Mouse (Mus musculus) right cerebral cortex, postnatal 36 days (tissue): Measurements from ENCODE around the gene Tesk2.

Source experiments
- DNase-seq, 2 experiments: peaks; one replicate each; pipeline ENCODE4 v3.0.0; 2022; ENCODE audit warnings: low spot score in 2 of 2, mixed read lengths in 1 of 2

The Tesk2 gene

DNA sequence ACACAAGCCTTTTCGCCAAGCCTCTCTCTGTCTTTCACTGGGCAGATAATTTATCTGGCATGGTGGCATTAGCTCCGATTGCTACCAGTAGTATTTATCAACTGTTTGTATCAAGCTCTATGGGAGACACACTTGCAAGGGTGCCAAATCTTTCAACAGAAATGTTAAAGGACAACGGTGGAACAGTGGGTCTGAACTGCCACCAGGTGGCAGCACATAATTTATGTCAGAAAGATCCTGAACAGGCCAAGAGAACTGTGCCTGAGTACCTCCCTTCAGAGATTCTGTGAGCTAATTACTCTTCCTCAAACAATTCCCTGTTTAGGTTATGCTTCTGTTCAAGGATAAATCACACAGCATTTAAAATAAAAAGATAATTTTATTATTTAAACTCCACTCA, 1.4 kb upstream of the Tesk2 start:
- DNase-seq = peak; percentile 24 to 56

DNA sequence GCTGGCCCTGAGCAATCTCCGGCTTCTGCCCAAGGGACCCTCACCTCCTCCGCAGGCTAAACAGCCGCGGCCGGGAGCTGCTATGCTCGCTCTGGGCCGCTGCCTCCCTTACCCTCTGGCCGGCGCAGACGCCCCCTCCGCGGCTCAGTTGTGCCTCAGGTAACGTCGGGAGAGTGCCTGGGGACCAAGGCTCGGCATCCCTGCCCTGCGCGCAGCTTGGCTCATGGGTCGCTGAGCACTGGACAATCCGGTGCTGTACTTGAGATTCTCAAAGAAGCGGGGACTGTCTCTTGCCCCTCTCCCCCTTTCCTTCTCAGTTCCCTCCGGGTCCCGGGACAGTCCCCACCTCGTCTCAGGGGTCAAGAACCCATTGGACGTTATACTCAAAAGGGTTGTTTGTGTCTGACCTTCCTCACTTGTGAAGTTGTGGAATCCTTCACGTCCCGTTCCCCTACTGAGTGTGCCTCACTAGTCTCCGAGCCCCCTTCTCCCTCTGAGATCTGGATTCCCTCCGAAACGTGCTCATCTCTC, 415 bp downstream of the Tesk2 start:
- no peak for DNase-seq

DNA sequence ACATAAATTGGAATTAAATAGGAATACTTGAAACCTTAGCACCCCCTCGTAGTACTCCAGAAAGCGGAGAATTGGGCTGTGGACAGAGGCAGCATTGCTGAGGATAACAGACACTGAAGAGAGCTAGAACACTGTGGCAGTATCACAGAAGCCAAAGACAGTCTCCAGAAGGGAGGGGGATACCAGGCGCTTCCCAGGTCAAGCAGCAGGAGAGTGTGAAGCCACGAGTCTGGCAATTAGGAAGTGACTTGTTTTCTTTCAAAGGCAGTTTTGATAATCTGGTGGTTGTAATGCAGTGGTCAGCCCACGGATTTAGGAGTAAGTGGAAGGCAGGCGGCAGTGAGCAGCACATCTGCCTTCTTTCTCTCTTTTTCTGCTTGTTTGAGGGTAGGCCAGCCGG, 1.5 kb downstream of the Tesk2 start:
- no peak for DNase-seq

DNA sequence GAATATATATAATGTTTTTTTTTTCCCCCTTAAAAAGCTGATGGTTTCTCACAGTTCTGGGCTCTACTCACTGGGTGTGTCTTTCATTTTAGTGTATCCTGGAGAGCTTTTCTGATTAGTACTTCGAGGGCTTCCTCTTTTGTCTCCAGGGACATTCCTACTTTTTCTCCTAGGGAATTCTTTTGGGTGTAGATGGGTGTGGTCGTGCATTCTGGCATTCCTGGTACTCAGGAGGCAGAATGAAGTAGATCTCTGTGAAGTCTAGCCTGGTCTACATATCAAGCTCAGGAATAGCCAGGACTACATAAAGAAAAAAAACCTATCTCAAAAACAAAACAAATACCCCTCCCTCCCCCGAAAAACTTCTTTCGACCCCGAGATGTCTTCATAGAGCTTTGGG, 4.7 kb downstream of the Tesk2 start:
- no peak for DNase-seq

DNA sequence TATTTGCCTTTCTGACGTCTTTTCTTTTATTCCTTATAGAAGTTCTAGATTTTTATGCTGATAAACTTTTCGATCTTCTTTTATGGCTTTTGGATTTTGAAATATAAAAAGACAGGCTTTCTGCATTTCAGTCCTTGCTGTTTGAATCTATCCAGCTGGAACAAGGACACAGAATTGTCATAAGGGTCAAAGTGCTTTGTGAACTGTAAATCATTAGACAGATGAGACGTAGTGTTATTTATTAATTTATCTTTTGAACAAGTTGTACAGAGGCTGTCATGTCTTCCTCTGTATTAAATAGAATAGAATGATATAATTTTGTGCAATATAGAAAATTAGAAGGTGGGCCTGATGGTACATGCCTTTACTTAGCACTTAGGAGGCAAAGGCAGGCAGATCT, 6.7 kb downstream of the Tesk2 start:
- no peak for DNase-seq

DNA sequence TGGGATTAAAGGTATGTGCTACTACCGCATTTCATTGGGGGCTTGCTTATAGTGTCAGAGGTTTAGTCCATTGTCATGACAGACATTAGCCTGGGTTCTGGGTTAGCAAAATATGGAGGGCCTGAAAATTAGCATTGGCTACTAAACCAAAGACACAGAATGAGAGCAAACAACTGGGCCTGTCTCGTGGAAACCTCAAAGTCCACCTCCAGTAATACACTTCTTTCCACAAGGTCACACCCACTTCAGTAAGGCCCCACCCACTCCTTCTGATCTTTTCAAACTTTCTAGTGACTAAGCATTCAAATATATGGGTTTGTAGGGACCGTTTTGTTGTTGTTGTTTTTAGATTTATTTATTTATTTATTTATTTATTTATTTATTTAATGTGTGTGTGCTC, 8.8 kb downstream of the Tesk2 start:
- no peak for DNase-seq

DNA sequence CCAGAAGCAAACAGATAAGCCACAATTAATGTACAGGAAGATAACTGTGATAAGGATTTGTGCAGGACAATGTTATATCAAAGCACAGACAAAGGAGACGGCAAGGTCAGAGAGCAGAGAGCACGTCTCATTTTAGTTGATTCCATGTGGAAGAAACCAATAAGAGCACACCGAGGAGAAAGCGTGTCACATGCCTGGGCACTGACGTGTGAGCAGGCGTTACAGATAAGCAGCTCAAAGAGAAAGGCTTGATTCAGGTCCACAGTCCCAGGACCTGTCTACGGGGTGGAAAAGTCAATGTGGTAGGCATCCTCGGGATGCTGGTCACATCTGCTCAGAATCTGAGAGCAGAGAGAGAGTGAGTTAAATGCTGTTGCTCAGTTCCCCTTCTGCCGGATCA, 10.3 kb downstream of the Tesk2 start:
- DNase-seq = no peak

DNA sequence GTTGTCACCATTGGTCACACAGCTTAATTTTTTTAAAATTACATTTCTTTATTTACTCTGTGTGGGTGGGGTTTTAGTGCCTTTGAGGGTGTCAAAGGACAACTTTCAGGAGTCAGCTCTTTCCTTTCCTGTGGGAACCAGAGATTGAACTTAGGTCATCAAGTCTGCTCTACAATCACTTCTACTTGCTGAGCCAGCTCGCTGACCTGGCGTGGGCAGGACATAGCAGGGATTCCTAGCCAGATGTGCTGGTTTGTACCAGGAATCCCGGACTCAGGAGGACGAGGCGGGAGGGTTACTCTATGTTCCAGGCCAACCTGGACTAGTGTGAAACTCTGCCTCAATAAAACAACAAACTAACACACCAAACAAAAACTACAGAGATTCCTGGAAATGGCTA, 11.6 kb downstream of the Tesk2 start:
- no peak for DNase-seq

DNA sequence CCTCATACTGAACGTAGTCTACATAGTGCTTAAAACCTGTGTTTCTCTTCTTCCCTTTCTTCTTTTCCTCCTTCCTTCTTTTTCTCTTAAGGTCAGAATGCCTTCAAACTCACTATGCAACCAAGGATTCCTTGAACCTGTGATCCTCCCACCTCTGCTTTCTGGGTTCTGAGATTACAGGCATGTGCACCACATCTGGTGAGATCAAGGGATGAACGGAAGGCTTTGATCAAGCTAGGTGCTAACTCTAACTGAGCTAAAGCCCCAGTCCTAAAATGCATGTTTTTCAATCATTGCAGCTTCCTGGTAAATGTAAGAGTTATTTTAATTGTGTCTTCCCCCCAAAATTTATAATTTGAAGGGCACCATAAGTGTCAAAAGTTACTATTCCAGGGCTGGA, 14.2 kb downstream of the Tesk2 start:
- DNase-seq = no peak

DNA sequence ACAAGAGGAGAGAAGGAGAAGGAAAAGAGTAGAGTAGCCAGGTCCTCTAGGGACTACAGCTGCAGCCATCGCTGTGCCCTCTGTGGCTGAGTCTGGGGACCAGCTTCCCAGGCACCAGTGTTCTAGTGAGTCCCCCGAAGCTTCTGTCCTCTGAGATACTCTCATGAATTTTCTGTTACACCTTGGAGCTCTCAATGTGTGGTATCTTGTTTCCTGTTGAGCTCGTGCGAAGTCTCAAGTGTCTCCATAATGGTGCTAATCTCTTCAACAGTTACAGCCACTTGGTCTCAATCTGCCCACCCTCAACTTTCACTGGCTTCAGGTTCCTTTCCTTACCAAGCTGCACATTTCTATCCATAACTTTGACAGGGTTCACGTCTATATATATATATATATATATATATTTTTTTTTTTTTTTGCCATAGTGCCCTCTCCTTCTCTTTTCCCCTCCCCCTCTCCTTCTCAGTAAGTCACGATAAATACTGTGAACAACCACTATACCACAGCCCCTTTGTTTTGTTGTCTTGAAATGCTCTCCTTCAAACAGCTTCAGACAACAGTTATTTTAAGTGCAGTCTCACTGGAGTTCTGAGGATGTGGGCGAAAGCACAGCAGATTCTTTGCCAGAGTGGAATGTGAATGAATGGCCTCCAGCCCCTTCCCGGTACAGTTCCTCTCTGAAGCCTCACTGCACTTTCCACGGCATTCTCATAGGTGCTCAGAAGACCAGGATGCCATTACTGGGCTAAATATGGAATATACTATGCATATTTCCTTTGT, 18.4 kb downstream of the Tesk2 start:
- DNase-seq = no peak

DNA sequence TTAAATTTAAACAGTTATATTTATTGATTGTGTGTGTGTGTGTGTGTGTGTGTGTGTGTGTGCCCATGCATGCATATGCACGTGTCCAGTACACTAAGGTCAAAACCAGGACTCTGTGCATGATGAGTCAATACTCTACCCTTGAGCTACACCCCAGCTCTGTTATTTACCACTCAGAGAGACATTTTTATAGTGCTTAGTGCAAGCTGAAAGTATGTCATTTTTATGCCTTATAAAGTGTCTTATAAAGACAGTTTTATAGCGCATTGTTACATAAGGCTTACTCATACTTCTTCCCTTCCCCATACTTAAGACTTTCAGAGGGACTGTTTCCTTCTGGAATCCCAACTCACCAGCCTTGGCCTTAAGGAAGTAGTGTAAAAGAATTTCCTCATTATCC, 29.0 kb downstream of the Tesk2 start:
- DNase-seq = no peak

DNA sequence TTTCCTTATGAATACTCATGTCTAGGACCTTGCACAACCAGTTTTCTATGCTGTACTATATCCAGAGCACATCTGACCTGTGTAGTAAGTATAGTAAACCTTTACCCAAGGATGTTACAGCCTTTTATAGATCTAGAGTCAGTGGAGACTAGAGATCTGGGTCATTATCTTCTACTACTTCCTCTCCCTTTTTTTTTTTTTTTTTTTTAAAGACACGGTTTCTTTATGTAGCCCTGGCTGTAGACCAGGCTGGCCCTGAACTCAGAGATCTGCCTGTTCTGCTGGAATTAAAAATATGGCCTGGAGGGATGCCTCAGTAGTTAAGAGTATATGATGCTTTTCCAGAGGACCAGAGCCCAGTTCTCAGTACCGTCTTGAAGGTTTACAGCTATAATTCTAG, 41.2 kb downstream of the Tesk2 start:
- no peak for DNase-seq

DNA sequence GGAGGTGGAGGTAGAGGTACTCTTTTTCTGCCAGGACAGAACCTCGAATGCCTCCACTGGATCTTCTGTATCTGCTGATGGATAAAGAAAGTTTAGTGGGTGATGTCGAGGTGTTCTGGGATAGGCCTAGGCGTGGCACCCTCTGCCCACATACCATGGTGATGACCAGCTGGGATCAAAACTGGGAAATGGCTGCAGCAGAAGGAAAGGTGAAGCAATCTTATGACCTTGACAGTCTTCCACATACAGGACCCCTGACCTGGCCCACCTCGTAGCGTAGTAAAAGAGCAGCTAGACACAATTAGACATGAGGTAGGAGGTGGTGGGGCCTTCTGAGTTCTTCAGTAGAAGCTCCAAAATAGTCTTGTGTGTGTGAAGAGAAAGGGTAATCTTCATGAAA, 43.3 kb downstream of the Tesk2 start:
- DNase-seq = no peak

DNA sequence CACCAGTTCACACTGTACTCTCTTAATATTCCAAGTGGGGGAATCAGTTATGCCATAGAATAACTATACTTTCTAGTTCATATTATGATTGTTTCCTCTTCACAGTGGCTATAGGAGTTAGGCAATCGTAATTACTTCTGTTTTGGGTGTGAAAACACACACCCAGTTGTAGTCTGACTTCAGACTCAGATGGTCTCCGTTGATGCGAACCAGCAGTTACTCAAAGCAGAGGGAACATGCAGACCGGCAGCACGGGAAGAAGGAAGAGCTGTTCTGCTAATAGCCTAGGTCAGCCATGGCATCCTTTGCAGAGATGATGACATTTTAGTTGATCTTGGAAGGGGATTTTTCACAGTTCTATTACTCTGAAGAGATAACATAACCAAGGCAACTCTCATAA, 47.8 kb downstream of the Tesk2 start:
- DNase-seq = no peak

DNA sequence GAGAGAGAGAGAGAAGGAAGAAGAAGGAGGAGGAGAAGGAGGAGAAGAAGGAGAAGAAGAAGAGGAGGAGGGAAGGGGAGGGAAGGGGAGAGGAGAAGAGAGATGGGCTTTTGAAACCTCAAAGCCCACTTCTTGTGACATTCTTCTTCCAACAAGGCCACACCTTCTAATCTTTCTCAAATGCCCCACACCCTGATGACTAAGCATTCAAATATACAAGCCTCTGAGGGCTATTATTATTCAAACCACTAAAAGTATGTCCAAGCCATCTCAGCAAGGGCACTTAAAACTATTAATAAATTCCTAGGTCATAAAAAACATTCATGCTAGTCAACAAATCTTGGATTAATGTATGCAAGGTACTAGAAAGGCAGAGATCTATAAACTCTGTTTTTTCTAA, 48.3 kb downstream of the Tesk2 start:
- no peak for DNase-seq

DNA sequence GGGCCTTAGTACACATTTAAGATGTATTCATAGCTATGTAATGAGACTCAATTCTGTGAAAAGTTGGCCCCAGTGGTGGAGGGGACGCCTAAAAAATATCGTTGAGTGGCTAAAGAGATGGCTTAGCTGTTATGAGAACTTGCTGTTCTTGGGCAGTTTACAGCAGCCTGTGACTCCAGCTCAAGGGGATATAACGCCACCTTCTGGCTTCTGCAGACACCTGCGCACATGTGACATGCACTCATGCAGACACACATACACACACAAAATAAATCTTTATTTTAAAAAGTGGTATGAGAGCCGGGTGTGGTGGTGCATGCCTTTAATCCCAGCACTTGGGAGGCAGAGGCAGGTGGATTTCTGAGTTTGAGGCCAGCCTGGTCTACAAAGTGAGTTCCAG, 55.6 kb downstream of the Tesk2 start:
- no peak for DNase-seq

DNA sequence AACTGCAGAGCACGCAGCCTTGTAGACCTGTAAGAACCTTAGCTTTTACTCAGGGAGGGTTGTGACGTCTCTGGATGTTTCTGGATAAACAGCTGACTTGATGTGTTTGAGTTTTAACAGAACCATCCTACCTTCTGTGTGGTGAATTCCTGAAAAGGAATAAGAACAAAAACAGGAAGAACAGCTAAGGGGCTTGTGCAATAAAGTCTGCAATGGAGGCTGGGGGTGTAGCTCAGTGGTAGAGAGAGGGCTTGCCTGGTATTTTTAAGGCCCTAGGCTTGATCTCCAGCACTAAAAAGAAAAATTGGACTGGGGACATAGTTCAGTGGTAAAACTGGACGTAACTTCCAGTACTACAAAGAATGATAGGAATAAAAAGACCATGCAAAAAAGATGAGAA, 56.3 kb downstream of the Tesk2 start:
- DNase-seq = no peak

DNA sequence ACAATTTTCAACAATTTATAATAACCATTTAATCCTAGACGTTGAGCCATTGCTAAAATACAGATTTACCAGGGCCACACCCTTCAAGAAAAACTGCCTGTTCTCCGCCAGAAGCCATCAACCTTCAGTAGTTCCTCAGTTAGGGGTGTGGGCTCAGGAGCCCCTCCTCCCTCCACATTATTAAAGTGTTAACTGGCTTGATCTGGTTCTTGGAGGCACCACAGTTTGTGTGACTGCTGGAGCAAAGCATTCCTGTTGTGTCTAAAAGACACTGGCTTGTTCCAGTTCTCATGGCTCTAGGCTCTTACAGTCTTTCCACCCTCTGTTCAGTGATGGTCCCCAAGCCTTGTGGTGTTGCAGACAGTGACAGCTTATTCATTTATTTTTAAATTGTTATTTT, 59.8 kb downstream of the Tesk2 start:
- DNase-seq = no peak

DNA sequence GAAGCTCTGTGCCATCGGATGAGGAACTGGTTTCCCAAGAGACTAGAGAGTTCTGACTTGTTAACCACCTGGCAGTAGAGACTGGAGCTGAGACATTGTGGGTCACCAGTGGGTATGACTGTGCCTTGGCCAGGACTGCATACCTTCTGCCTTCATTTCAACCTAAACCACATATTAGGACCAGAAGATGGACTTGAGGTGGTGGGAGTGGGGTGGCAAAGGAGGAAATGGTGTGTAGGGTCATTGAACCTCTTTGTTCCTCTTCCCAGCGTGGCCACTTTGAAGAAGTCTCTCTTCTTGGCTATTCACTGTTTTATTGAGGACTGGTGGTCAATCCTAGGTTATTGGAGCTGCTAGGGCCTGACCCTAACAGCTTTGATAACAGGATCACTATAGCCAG, 60.6 kb downstream of the Tesk2 start:
- no peak for DNase-seq

DNA sequence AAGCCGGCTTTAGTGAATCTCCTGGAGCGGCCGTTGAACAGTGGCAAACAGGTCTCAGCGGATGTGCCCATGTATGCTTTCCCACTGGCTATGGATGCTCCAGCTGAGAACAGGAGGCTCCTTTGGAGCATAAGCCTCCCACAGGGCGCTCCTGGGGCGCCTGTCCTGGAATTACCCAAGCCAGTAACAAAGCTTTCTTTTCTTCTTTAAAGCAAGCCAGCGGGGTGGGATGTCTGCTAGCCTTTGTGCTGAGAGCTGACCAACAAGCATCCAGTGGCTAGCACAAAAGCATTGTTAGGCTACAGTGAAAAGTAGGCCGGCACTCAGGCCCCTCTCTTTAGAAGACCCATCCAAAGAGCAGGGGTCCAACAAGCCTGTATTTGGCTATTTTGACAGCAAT, 61.4 kb downstream of the Tesk2 start:
- no peak for DNase-seq

DNA sequence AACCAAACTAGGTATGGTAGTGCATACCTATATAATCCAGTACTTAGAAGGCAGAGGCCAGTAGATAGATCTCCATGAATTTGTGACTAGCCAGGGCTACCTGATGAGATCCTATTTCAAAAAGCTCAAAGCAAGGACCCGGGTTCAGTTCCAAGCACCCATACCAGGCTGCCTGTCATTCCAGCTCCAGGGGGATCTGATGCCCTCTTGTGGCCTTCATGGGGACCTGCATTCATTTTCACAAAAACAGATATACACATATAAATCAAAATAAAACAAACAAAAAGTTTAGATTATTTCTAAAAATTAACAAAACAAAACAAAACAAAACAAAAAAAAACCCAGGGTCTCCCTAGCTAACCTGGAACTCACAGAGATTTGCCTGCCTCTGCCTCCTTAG, 65.8 kb downstream of the Tesk2 start:
- DNase-seq = no peak

DNA sequence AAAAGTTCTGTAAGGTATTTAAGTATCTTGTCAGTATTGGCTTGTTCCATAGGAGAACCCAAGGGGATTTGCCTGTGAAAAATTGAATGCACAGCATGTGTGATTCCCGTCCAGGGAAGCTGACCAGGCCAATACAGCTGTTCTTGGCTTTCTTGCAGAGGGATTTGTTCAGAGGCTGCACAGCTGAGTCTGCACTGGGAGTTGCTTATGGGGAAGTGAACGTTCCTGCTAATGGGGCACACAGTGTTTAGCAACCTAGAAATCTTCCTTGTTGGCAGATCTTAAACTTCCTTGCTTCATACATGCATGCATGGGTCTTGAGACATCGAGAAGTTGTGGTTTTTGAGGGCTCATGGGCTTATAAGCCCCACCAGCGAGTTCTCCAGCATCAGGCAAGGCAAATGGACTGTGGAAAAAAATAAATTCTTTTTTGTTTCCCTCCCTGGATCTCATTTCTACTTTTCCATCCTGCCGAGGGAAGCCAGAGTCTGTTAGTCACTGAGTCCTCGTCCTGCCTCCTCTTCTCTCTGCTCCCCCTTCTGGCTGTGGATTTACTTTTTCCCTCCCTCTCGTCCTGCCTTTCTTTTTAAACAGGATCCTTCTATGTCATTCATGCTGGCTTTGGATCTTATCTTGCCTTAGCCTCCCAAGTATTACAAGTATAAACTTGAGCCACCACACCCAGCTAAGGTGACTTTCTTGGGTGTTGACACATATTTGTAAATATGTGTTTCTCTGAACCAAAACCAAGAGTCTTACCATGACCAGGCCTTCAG, 67.4 kb downstream of the Tesk2 start:
- DNase-seq = no peak

DNA sequence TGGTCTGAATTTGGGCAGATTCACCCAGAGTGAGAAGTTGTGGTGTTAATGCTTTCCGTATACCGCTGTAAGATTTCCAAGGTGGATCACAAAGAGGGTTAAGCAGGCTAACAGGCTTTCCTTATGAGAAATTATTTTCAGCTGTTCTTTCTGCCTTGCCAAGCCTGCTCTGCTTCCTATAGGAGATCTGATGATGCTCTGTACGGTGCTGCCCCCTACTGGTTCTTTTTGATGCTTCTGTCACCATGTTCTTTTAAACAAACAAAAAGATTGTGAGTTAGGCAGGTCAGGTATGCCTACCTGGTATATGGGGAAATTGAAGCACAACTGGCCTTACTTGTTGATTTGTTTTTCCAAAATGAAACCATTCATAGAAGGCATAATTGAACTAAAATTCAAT, 68.2 kb downstream of the Tesk2 start:
- peak; percentile 71 to 76 for DNase-seq
